Mouse (Mus musculus) hindbrain, embryonic 14.5 days (tissue): ENCODE data around the gene Misp. TPM values are rescaled to one million over a fixed set of nuclear protein-coding genes. Genes with fewer than 3 reads are reported as not detected.

ENCODE experiments used
- ATAC-seq: fragments of 200-750 bp; cut with Nextera tagmentation; 2 replicates; pipeline ENCODE4 v1.8.0; 2017; ENCODE audit warnings: moderate number of reproducible peaks, mild to moderate bottlenecking, moderate TSS enrichment, moderate library complexity; ENCODE audit not compliant: low FRiP score
- DNase-seq: peaks from one replicate; pipeline ENCODE4 v3.0.0-alpha.2; 2015; ENCODE audit warnings: low spot score
- H3K27ac ChIP-seq: fragments of 300-500 bp; sonication (generic); 2 replicates; pipeline ENCODE4 v1.5.1; 2014; ENCODE audit warnings: mild to moderate bottlenecking, moderate library complexity
- H3K27me3 ChIP-seq: fragments of 300-500 bp; sonication (generic); 2 replicates; pipeline ENCODE4 v1.6.1; 2014; ENCODE audit warnings: mild to moderate bottlenecking, low read length, mixed read lengths; ENCODE audit not compliant: control insufficient read depth, insufficient read depth
- H3K36me3 ChIP-seq: fragments of 300-500 bp; sonication (generic); replicated peaks from 2 replicates; pipeline ENCODE4 v1.6.1; 2014; ENCODE audit not compliant: control insufficient read depth, insufficient read depth
- H3K4me1 ChIP-seq: fragments of 300-500 bp; sonication (generic); replicated peaks from 2 replicates; pipeline ENCODE4 v1.6.1; 2014; ENCODE audit warnings: antibody characterized with exemption, low read length, mixed read lengths; ENCODE audit not compliant: control insufficient read depth, insufficient read depth
- H3K4me2 ChIP-seq: fragments of 300-500 bp; sonication (generic); replicated peaks from 2 replicates; pipeline ENCODE4 v1.6.1; 2014; ENCODE audit warnings: mild to moderate bottlenecking, moderate library complexity
- H3K4me3 ChIP-seq: fragments of 300-500 bp; sonication (generic); replicated peaks from 2 replicates; pipeline ENCODE4 v1.5.1; 2014; ENCODE audit warnings: mild to moderate bottlenecking, low read length
- H3K9ac ChIP-seq: fragments of 300-500 bp; sonication (generic); 2 replicates; pipeline ENCODE4 v1.6.1; 2014
- H3K9me3 ChIP-seq: fragments of 300-500 bp; sonication (generic); 2 replicates; pipeline ENCODE4 v1.6.1; 2016; ENCODE audit warnings: low read length; ENCODE audit not compliant: control insufficient read depth
- WGBS: fragments of 180-500 bp; shearing (Covaris S2); extraction: QIAGEN DNeasy Blood & Tissue Kit; methylation state at CpG from one replicate; pipeline ENCODE4 v1.1.7; 2014; 5-methylcytosine and 5-hydroxymethylcytosine counted together
- polyA plus RNA-seq: library from polyadenylated mRNA; unstranded; fragments of >200 nt; fragmentation: Nextera tagmentation; extraction: Ambion mirVana; gene quantifications from 2 replicates; pipeline ENCODE4 v1.2.1, GENCODE M21; 2014

Gene Misp
- polyA plus RNA-seq, 1 experiment from 2014 or later, result 0.08 TPM

DNA sequence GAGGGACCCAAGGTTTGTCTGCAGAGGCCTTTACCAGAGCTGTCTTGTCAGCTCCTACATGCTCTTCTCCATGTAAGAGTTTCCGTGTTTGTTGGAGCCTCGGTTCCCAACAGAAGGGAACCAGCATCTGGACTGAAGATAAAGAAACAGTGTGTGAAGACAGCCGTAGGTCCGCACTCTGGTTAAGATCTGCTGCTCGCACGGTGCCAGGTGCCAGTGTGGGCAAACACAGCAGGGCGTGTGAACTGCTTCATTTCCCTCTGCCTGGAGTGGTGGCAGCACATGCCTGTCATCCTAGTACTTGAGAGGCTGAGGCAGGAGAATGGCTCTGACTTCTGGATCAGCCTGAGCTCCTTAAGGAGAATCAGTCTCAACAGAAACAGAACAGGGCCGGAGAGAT, 51.1 kb downstream of the Misp start:
- H3K27me3 ChIP-seq, result no peaks in the 10 kb centered on the region
- peaks cover 41% of the 10 kb centered on the region for H3K4me1 ChIP-seq
- peak overlapping the region; percentile 96; the same call in 1 of the 2 replicates for H3K9ac ChIP-seq
- no peak overlapping the region for H3K27ac ChIP-seq
- DNase-seq (no peak), ATAC-seq (no peak)
- 93% methylated on average over 8 of the region's 8 CpGs for WGBS
- H3K36me3 ChIP-seq, result peaks cover 48% of the 10 kb centered on the region
- H3K4me3 ChIP-seq, result peak overlapping the region; percentile 67
- H3K9me3 ChIP-seq, result no peaks in the 10 kb centered on the region
- H3K4me2 ChIP-seq, result peak overlapping the region; percentile 87

DNA sequence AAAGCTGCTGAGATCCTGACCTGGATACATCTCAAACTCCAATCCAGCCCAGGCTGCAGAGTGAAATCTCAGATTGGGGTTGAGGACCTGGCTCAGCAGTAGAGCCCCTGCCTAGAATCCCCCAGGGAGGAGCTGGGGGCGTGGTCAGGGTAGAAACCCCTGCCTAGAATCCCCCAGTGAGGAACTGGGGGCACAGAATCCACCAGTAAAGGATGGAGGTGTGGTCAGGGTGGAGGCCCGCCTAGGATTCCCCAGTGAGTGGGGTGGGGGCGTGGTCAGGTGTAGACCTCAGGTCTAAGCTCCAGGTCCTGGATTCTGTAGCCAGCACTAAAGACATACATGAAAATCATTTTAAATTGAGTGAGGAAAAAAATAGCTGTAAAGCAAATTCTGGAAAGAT, 52.1 kb downstream of the Misp start:
- Histone ChIP-seq H3K4me2 (peak overlapping the region; percentile 87), H3K9ac (peak overlapping the region; percentile 96), H3K4me1 (peaks cover 41% of the 10 kb centered on the region), H3K4me3 (peak overlapping the region; percentile 67), H3K27me3 (no peaks in the 10 kb centered on the region; the same call in 1 of the 2 replicates), H3K36me3 (peaks cover 39% of the 10 kb centered on the region), H3K27ac (peak overlapping the region; percentile 96), H3K9me3 (no peaks in the 10 kb centered on the region)
- WGBS, result 48% methylated on average over 3 of the region's 3 CpGs
- ATAC-seq, result no peak
- no peak for DNase-seq

DNA sequence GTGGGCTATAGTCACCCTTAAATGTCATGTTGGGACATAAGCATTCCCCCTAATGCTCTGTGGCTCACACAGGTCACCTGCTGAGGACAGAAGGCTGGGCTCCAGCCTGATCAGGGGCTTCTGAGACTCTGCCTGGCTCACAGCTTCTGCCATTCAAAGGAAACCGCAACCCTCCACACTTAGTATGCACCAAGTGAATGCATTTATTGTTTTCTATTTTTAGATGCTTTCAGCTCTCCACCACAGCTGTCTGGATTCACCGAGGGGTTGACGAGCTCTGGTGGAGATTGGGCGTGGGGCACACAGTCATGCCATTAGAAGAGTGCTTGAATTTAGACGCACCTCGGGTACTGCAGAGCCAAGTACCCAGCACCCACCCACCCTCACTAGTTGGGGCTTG, 52.5 kb downstream of the Misp start:
- Histone ChIP-seq H3K4me1 (peaks cover 41% of the 10 kb centered on the region), H3K27me3 (no peaks in the 10 kb centered on the region; the same call in 1 of the 2 replicates), H3K27ac (peak overlapping the region; percentile 96), H3K9ac (peak overlapping the region; percentile 96), H3K4me3 (peak overlapping the region; percentile 67), H3K4me2 (peak overlapping the region; percentile 87), H3K9me3 (no peaks in the 10 kb centered on the region), H3K36me3 (peaks cover 37% of the 10 kb centered on the region)
- 2% methylated on average over 6 of the region's 6 CpGs for WGBS
- DNase-seq (no peak), ATAC-seq (no peak)

DNA sequence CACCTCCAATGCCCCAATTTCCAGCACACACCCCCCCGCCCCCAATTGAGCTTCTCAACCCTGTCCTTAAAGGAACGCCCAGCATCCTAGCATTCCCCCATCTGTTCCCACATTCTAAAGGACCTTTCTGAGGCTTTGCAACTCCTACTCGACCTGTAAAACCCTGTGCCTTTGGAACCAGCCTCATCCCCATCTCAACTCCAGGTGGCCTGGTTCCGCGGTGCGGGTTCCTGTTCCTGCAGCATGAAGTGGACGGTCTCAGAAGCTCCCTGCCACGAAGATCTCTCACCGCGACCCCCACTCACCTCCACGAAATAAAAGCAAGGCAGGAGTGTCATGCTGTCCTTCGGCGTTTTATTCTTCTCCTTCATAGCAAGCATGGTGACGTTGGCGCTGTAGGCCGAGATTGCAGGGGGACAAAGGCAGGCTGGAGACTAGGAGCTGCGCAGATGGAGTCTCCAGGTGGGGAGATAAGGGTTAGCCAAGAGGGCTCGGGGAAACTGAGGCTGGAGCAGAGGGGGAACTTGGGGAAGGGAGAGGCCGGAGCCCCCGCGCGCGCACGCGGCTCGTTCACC, 53.0 kb downstream of the Misp start:
- Histone ChIP-seq H3K9me3 (no peaks in the 10 kb centered on the region), H3K27ac (peak overlapping the region; percentile 96), H3K27me3 (no peaks in the 10 kb centered on the region; the same call in 1 of the 2 replicates), H3K4me2 (peak overlapping the region; percentile 87), H3K4me3 (peak overlapping the region; percentile 67), H3K9ac (peak overlapping the region; percentile 96), H3K36me3 (peaks cover 32% of the 10 kb centered on the region), H3K4me1 (peaks cover 41% of the 10 kb centered on the region)
- ATAC-seq, result no peak
- WGBS, result 2% methylated on average over 18 of the region's 26 CpGs
- DNase-seq, result no peak

DNA sequence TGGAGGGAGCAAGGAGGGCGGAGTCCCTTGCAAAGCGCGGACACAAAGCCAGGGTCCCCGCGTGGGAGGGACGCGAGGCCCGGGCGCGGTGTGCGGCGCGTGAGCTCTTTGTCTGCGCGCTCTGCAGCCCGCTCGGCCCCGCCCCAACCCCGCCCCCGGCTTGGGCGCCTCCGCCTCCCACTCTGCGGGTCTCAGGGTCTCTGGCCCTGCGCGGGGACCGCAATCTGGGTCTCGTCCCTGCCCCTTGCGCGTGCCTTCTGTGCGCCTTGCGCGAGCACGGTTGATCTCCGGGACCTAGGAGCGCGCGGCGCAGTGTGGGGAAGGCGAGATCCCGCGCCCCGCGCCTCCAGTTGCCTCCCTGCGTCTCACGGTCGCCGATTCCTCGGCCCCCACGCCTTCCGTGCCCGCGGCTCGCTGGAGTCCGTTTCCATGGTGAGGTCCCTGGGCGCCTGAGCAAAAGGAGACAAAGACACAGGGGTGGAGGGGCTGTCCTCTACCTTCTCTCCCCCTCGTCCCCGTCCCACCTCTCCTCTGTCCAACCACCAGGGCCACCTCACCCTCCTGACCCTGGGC, 53.6 kb downstream of the Misp start, which contains the start of the genes Prtn3 and Plppr3:
Prtn3 (plus strand) TSS at position 187 of the 573 bp plus-strand sequence.
Plppr3 (minus strand) TSS at position 345 of the 573 bp plus-strand sequence.
- H3K27ac ChIP-seq, result peak within 1 kb of the TSS; percentile 96
- H3K27me3 ChIP-seq, result no peaks in the 10 kb centered on the region; the same call in 1 of the 2 replicates
- peak; percentile 85 for DNase-seq
- peak within 1 kb of the TSS; percentile 87 for H3K4me2 ChIP-seq
- peak within 1 kb of the TSS; percentile 67 for H3K4me3 ChIP-seq
- H3K9ac ChIP-seq, result peak within 1 kb of the TSS; percentile 96
- H3K9me3 ChIP-seq, result no peaks in the 10 kb centered on the region
- under 1% methylated on average over 53 of the region's 57 CpGs for whole genome bisulfite sequencing
- ATAC-seq, result peak; percentile 93
- H3K36me3 ChIP-seq, result peaks cover 27% of the 10 kb centered on the region
- H3K4me1 ChIP-seq, result peaks cover 37% of the 10 kb centered on the region

DNA sequence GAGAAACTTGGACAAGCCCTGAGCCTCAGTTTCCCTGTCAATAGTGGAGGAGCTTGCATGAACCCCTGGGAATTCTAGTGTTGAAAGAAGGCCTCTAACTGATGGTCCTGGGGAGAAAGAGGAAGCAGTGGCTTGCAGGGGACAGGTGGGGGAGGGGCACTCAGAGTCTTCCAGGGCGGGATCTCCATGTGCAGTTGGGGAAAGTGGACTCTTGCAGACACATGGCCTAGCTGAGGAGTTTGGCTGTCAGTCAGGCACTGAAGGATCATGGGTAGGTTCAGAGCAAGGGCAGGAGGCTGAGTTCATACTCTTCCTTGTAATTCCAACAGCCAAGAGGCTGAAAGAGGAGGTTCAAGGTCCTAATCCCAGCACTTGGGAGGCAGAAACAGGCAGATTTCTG, 56.4 kb downstream of the Misp start:
- peaks cover 11% of the 10 kb centered on the region; the same call in 1 of the 2 replicates for H3K27me3 ChIP-seq
- H3K36me3 ChIP-seq, result no peaks in the 10 kb centered on the region
- WGBS, result 43% methylated on average over 1 of the region's 1 CpGs

DNA sequence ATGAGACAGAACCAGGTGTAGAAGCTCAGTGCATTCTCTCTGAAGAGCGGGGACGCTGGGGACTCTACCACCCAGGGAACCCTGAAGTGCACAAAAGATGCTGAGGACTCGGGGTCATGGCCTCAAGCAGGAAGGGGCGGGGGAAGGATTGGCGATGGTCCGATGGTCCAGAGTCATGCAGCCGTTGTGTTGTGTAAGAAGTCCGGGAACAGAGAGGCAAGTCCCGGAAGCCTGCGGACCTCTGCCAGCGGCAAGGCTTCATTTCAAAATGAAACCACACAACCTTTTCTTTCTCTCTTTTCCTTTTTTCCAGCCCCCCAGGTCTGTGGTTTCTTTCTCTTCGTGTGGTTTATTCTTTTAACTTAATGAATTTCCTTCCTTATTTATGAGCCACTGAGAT, 57.0 kb downstream of the Misp start:
- Histone ChIP-seq H3K27ac (no peak overlapping the region), H3K27me3 (peaks cover 17% of the 10 kb centered on the region), H3K4me1 (peaks cover 18% of the 10 kb centered on the region), H3K4me3 (no peak overlapping the region), H3K36me3 (no peaks in the 10 kb centered on the region), H3K4me2 (no peak overlapping the region), H3K9ac (no peak overlapping the region), H3K9me3 (no peaks in the 10 kb centered on the region)
- DNase-seq (no peak), ATAC-seq (no peak)
- WGBS, result 40% methylated on average over 12 of the region's 12 CpGs

More for the DNA sequence above, 56.4 kb downstream of the Misp start:
- Histone ChIP-seq H3K9me3 (no peaks in the 10 kb centered on the region), H3K27ac (no peak overlapping the region), H3K4me3 (no peak overlapping the region), H3K4me1 (peaks cover 21% of the 10 kb centered on the region), H3K4me2 (no peak overlapping the region), H3K9ac (no peak overlapping the region)
- ATAC-seq (no peak), DNase-seq (no peak)

DNA sequence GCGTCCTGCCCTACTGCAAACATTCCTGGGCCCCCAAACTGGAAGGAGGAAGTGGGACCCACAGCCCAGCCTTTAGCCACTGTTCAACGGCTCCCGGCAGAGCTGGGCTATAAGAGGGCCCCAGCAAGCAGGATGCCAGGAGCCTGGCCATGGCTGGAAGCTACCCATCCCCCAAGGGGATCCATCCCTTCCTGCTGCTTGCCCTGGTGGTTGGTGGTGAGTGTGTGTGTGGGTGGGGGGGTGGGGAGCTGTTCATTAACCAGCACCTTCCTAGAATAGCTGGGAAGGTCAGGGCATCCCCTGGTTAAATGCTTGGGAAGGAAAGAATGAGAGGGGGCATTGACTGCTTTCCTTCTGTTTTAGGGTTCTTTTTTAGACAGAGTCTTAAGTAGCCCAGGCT, 58.7 kb downstream of the Misp start:
- Histone ChIP-seq H3K4me3 (no peak overlapping the region), H3K27ac (no peak overlapping the region), H3K27me3 (peaks cover 24% of the 10 kb centered on the region), H3K36me3 (no peaks in the 10 kb centered on the region), H3K4me2 (no peak overlapping the region), H3K4me1 (peaks cover 15% of the 10 kb centered on the region), H3K9me3 (no peaks in the 10 kb centered on the region), H3K9ac (no peak overlapping the region)
- no peak for ATAC-seq
- WGBS, result 41% methylated on average over 3 of the region's 3 CpGs
- DNase-seq, result no peak
